ENCODE assay signal across 31 mouse cellular contexts in the genomic region with DNA sequence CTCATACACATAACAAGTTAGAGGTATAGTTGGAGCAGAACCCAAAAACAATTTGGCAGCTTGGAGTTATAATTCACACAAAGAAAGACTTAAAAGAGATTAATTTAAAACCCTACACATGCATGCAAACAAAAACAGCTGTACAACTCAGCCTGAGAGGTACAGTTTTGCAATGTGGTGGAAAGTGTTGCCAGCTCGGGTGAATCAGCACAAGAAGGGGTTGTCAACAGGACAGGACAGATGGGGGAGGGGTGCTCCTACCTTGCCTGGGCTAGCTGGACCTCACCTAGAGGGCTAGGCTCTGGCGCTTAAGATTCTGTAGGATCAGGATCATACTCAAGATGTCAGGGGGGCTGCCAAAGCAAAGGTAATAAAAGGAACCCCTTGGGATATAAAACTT. TPM values are rescaled to one million over a fixed set of nuclear protein-coding genes. Genes with fewer than 3 reads are reported as not detected.
DNase-seq lines count a peak whose midpoint lies in the region; ATAC-seq and TF ChIP-seq lines count a peak whose summit lies in the region.
"Had no signal": no experiment of that assay in that cellular context is flagged by ENCODE, and none has a peak within 500 bp of the region (broad histone marks: within the 10 kb centered on the region; RNA-seq: fewer than 3 reads in every experiment).

No protein-coding gene starts in this region.

- H3K4me2 ChIP-seq in intestine, postnatal 0 days (replicated peaks; ENCODE audit: low read depth) = no peak overlapping the region
- H3K4me2 ChIP-seq: forebrain, embryonic 13.5 days; heart, embryonic 12.5 days; heart, embryonic 15.5 days; hindbrain, embryonic 13.5 days; intestine, embryonic 15.5 days had no signal

- 57% methylated on average over 2 of the region's 2 CpGs for WGBS in intestine, postnatal 0 days

- H3K4me1 ChIP-seq in intestine, postnatal 0 days (replicated peaks; ENCODE audit: control insufficient read depth, insufficient read depth, low read length) = no peaks in the 10 kb centered on the region
- H3K4me1 ChIP-seq: forebrain, embryonic 13.5 days; heart, embryonic 15.5 days; hindbrain, embryonic 13.5 days; intestine, embryonic 15.5 days had no signal

- no peak overlapping the region for H3K9ac ChIP-seq in intestine, postnatal 0 days (ENCODE audit: low read depth, low read length)
- H3K9ac ChIP-seq: forebrain, embryonic 13.5 days; heart, embryonic 12.5 days; heart, embryonic 15.5 days; hindbrain, embryonic 13.5 days; intestine, embryonic 15.5 days had no signal

- no peak overlapping the region for H3K27ac ChIP-seq in intestine, postnatal 0 days (ENCODE audit: low read depth, low read length)
- H3K27ac ChIP-seq: forebrain, embryonic 10.5 days; forebrain, embryonic 13.5 days; gastrocnemius, adult 2 months; heart, embryonic 15.5 days; hindbrain, embryonic 10.5 days; hindbrain, embryonic 13.5 days; intestine, embryonic 15.5 days had no signal

- no peak overlapping the region for H3K4me3 ChIP-seq in intestine, postnatal 0 days (ENCODE audit: low read depth, low read length)
- H3K4me3 ChIP-seq: forebrain, embryonic 10.5 days; forebrain, embryonic 13.5 days; gastrocnemius, adult 2 months; heart, embryonic 12.5 days; heart, embryonic 15.5 days; hindbrain, embryonic 10.5 days; hindbrain, embryonic 13.5 days; intestine, embryonic 15.5 days had no signal

- ATAC-seq in intestine, postnatal 0 days = no peak
- ATAC-seq: forebrain, embryonic 13.5 days; forebrain, embryonic 16.5 days; hindbrain, embryonic 16.5 days; intestine, embryonic 15.5 days had no signal

- no peak for TF ChIP-seq CTCF in intestine, postnatal 0 days (IDR thresholded peaks at IDR 0.05; ENCODE audit: low read depth)

- no peaks in the 10 kb centered on the region for H3K36me3 ChIP-seq in intestine, postnatal 0 days (ENCODE audit: control insufficient read depth, insufficient read depth)
- H3K36me3 ChIP-seq: forebrain, embryonic 10.5 days; G1E; heart, embryonic 12.5 days; heart, embryonic 15.5 days; hindbrain, embryonic 10.5 days; hindbrain, embryonic 13.5 days; intestine, embryonic 15.5 days had no signal

- no peaks in the 10 kb centered on the region for H3K9me3 ChIP-seq in intestine, postnatal 0 days (ENCODE audit: control insufficient read depth)
- H3K9me3 ChIP-seq: forebrain, embryonic 10.5 days; forebrain, embryonic 13.5 days; heart, embryonic 12.5 days; heart, embryonic 15.5 days; hindbrain, embryonic 10.5 days; hindbrain, embryonic 13.5 days; intestine, embryonic 15.5 days had no signal

- DNase-seq in adrenal gland, adult 2 months = peak; percentile 65
- no peak for DNase-seq in adrenal gland, postnatal 4 days (ENCODE audit: low spot score in 2 of 2)
- DNase-seq in adipocyte (ENCODE audit: low spot score) = peak; percentile 7
- peak; percentile 31 for DNase-seq in adrenal gland, postnatal 14 days
- DNase-seq in lung, adult 18-20 months = no peak
- no peak for DNase-seq in thymus, postnatal 14 days
- DNase-seq: B cell, adult 2 months; cerebellum, adult 18-20 months; cerebellum, adult 9-10 months; cerebellum, postnatal 14 days; gastrocnemius, adult 2 months; gastrocnemius, postnatal 14 days; heart, adult 11 months; heart, postnatal 10 days; heart, postnatal 36 days had no signal

- no peaks in the 10 kb centered on the region; the same call in 1 of the 2 replicates for H3K27me3 ChIP-seq in intestine, postnatal 0 days (replicated peaks; ENCODE audit: control insufficient read depth, insufficient read depth, low read length)
- H3K27me3 ChIP-seq: forebrain, embryonic 13.5 days had no signal

RNA-seq across cellular contexts. Expression of gene Krt77, which starts 8.5 kb away (rescaled TPM):
- total RNA-seq in adrenal gland, adult 2 months (2021) = not detected
- not detected in 2 replicates for polyA plus RNA-seq in adrenal gland, adult 2 months (2012; rRNA removed)
- total RNA-seq in adrenal gland, postnatal 4 days (2021) = not detected
- not detected in 2 replicates for total RNA-seq in adrenal gland, postnatal 14 days (2021)
- polyA plus RNA-seq in intestine, postnatal 0 days (2015; fragmentation: Nextera tagmentation; extraction: Ambion mirVana) = not detected in 2 replicates
- total RNA-seq: CH12.LX; gastrocnemius, adult 2 months; gastrocnemius, postnatal 14 days; gastrocnemius, postnatal 4 days; heart, adult 8-10 months; heart, postnatal 10 days; heart, postnatal 36 days had no signal
- polyA plus RNA-seq: embryonic facial prominence, embryonic 11.5 days; forebrain, embryonic 10.5 days; G1E; heart, embryonic 12.5 days; hindbrain, embryonic 10.5 days; intestine, embryonic 15.5 days had no signal

RNA-seq across cellular contexts. Expression of gene Krt76, which starts 14.7 kb away (rescaled TPM):
- not detected for total RNA-seq in adrenal gland, adult 2 months (2021)
- not detected in 2 replicates for polyA plus RNA-seq in adrenal gland, adult 2 months (2012; rRNA removed)
- total RNA-seq in adrenal gland, postnatal 4 days (2021) = not detected
- total RNA-seq in adrenal gland, postnatal 14 days (2021) = not detected in 2 replicates
- not detected in 2 replicates for polyA plus RNA-seq in intestine, postnatal 0 days (2015; fragmentation: Nextera tagmentation; extraction: Ambion mirVana)
- total RNA-seq: CH12.LX; gastrocnemius, adult 2 months; gastrocnemius, postnatal 14 days; gastrocnemius, postnatal 4 days; heart, adult 8-10 months; heart, postnatal 10 days; heart, postnatal 36 days had no signal
- polyA plus RNA-seq: embryonic facial prominence, embryonic 11.5 days; forebrain, embryonic 10.5 days; forebrain, embryonic 13.5 days; forebrain, embryonic 16.5 days; frontal cortex, adult 2 months; G1E; heart, embryonic 12.5 days; heart, embryonic 15.5 days; hindbrain, embryonic 10.5 days; hindbrain, embryonic 13.5 days; hindbrain, embryonic 16.5 days; intestine, embryonic 15.5 days had no signal

RNA-seq across cellular contexts. Expression of gene Krt1, which starts 27.4 kb away (rescaled TPM):
- under 1 TPM; 0.10 to 0.17 TPM for total RNA-seq in adrenal gland, adult 2 months (2021)
- polyA plus RNA-seq in adrenal gland, adult 2 months (2012; rRNA removed) = 0.68 and 1.2 TPM in 2 replicates
- under 1 TPM; 0.39 to 0.45 TPM for total RNA-seq in adrenal gland, postnatal 4 days (2021)
- total RNA-seq in adrenal gland, postnatal 14 days (2021) = 0.23 and 0.44 TPM in 2 replicates
- 0.50 and 0.55 TPM in 2 replicates for polyA plus RNA-seq in intestine, postnatal 0 days (2015; fragmentation: Nextera tagmentation; extraction: Ambion mirVana)
- total RNA-seq: CH12.LX; gastrocnemius, adult 2 months; gastrocnemius, postnatal 14 days; heart, adult 8-10 months; heart, postnatal 10 days; heart, postnatal 36 days had no signal
- polyA plus RNA-seq: G1E had no signal

RNA-seq across cellular contexts. Expression of gene Krt4, which starts 46.5 kb away (rescaled TPM):
- total RNA-seq in adrenal gland, adult 2 months (2021) = not detected
- 0.08 and 0.33 TPM in 2 replicates for polyA plus RNA-seq in adrenal gland, adult 2 months (2012; rRNA removed)
- not detected for total RNA-seq in adrenal gland, postnatal 4 days (2021)
- 0.15 TPM in 1 of 2 replicates, not detected in the other for total RNA-seq in adrenal gland, postnatal 14 days (2021)
- 0.17 TPM in 1 of 2 replicates, not detected in the other for polyA plus RNA-seq in intestine, postnatal 0 days (2015; fragmentation: Nextera tagmentation; extraction: Ambion mirVana)
- total RNA-seq: CH12.LX; gastrocnemius, adult 2 months; heart, adult 8-10 months; heart, postnatal 10 days; heart, postnatal 36 days had no signal
- polyA plus RNA-seq: embryonic facial prominence, embryonic 11.5 days; forebrain, embryonic 10.5 days; forebrain, embryonic 13.5 days; forebrain, embryonic 16.5 days; frontal cortex, adult 2 months; G1E; heart, embryonic 12.5 days; hindbrain, embryonic 10.5 days; hindbrain, embryonic 13.5 days; hindbrain, embryonic 16.5 days had no signal

Comparison
In these comparisons a context has a peak if more than half of its experiments do, and no peak if none do; other contexts are left out.
1. DNase-seq: peak in adrenal gland, adult 2 months (single experiment), adipocyte (single experiment) and adrenal gland, postnatal 14 days (single experiment); none in adrenal gland, postnatal 4 days (0 of 2), lung, adult 18-20 months (0 of 2) and thymus, postnatal 14 days (single experiment).